Mouse (Mus musculus) gastrocnemius, postnatal 36 days (tissue): Measurements from ENCODE around the gene Wdr86. TPM values are rescaled to one million over a fixed set of nuclear protein-coding genes. Genes with fewer than 3 reads are reported as not detected.

Experiments
- DNase-seq, 2 experiments: peaks; one replicate each; pipeline ENCODE4 v3.0.0; 2022
- intact Hi-C: fragments of 180-260 bp; cut with DNase I; formaldehyde crosslinking; loops from one replicate; pipeline ENCODE4 v1.15.1; 2025
- total RNA-seq, 2 experiments: library from RNA; stranded (reverse); gene quantifications; 2 replicates each; pipeline ENCODE4 v1.2.3; 2021

The Wdr86 gene
- total RNA-seq, 2 experiments from 2014 or later = not detected

DNA sequence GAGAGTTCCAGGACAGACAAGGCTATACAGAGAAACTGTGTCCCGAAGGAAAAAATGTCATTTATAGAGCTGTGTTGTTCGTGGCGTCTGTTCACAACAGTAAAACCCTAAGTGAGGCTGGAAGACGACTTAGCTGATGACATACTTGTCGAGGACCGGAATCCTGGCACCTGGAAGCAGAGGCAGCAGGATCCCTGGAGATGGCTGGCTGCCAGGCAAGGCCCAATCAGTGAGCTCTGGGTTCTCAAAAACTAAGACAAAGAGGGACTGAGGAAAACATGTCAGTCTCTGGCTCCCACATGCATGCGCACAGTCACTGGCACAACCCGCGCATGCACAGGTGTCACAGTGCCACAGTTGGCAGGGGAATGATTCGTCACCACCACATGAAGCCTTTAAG is 7.1 kb upstream of the Wdr86 start:
- intact Hi-C loops = no loop called here
- no peak for DNase-seq

DNA sequence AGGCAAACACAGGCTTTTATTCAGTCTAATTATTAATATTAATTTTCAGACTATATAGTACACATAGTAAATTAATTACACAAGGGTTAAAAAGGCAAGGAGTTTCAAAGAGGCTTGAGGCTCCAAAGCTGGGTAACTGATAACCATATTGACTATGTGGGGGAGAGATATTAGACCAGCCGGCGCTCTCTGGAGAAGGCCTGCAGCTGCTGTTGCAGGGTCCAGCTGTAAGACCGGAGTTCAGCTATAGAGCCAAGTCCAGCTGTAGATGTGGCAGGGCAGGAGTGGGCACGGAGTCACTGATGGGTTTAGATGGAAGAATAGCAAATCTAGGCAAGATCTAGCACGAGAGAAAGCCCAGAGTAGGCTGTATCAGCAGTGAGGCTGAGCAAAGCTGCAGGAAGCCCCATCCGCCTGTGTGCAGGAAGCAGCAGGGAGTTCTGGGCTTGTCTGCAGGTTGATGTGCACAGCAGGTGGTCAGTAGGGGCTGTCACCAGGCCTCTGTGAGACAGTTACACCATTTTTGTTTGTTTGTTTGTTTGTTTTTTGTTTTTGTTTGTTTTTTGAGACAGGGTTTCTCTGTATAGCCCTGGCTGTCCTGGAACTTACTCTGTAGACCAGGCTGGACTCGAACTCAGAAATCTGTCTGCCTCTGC is 3.4 kb upstream of the Wdr86 start:
- intact Hi-C loops = no loop called here
- DNase-seq = no peak

DNA sequence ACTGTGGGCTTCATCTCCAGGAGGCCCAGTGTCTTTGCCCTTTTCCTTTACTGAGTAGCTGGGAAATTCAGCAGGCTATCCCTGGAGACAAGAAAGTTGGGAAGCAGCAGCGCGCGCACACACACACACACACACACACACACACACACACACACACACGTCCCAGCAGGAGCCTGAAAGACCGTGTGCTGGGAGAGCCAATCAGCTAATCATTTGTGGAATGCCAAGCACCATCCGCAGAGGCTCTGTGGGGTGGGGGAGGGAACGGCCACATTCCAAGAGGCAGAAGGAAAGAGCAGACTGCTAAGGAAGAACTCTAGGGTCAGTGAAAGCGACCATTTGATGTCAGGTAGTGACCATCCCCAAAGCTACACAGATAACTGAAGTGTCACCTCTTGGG is 2.6 kb upstream of the Wdr86 start:
- DNase-seq = no peak
- intact Hi-C loops = no loop called here

DNA sequence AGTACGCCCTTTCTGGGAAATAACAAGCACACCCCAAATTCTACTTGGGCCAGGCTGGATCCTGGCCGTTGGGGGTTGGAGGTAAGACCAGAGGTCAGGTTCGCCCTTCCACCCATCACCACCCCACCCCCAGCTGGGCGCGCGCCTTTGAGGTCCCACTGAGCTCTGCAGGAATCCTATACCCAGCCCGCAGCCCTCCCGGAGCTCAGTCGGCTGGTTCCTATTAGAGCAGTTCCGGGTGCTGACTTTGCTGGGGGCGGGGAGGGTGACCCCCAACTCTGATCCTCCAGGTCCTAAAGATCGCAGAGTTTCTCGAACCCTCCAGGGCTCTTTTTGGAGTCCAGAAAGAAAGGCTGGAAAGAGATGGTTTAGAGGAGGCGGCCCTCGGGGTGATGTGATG is 459 bp upstream of the Wdr86 start:
- intact Hi-C loops = no loop called here
- no peak for DNase-seq

DNA sequence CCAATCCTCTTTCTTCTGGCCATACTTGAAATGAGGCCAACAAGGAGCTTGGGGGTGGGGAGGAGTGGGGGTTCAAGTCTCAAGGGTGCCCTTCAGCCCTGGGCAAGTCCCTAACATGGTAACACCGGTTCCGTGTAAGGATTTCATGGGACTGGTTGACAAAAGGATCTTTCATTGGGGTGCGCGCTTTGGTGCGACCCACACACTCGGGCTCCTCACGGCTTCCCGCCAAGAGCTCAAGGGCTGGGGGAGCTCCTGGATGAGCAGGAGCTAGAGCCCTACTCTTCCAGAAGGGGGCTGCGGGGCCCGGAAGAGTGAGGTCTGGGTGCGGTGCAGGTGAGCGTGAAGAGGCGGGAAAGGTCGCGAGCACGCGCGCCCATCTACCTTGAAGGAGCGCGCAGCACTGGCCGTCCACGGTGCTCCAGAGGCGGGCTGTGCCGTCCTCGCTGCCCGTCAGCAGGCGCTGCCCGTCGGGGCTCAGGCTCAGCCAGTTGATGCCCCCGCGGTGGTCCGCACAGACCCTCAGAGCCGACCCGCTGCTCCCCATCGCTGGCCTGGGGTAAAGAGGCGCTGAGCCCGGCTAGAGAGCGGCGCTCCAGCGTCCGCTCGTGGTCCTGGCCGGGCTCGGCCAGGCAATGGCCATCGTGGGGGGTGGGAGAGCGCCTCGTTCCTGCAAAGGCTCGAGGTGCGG is 585 bp downstream of the Wdr86 start:
- no peak for DNase-seq
- intact Hi-C loops = no loop called here

DNA sequence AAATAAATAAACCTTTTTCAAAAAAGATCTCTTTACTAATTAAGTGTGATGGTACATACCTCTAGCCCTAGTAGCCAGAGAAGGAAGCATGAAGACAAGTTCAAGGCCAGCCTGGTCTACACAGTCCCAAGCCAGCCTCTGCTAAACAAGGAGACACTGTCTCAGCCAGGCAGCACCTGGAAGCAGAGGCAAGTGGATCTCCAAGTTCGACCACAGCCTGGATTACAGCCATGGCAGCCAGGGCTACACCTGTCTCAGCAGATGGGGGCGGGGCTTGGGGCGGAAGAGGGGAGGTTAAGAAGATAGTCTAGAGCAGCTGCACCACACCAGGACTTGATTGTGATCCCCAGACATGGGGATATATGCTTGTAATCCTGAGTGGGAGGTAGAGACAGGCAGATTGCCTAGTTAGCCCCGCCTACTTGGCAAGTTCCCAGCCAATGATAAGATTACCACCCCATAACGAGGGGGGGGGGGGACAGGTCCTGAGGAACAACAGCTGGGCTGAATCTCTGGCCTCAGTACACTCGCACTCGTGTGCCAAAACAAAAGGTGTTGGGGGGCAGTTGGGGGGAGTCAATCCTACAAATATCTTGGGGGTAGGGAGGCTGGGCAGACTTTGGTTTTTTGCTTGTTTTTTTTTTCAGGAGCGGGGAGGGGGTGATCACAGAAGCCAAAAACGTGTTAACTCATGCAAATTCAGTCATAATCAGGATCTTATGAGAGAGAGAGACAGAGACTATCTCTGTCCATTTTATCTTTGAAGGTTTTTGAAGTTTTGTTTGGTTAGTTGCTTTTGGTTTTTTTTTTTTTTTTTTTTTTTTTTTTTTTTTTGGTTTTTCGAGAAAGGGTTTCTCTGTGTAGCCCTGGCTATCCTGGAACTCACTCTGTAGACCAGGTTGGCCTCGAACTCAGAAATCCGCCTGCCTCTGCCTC is 3.4 kb downstream of the Wdr86 start:
- intact Hi-C loops = no loop called here

DNA sequence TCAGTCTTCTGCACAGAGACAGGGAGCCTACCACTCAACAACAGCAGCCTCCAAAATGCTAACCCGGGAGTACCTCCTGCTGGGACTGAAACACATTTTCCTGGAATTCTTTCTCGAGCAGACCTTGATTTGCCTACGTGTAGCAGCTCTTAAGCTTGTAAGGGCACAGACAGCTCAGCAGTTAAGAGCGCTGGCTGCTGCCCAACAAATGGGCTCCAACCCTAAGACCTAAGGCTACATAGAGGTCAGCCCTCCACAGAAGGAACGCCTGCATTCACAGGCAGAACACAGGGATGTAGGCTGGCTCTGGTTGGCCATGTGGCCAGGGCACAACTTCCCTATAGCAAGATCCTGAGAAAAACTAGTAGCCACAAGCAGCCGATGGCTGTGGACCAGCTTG is 4.6 kb downstream of the Wdr86 start:
- DNase-seq = no peak
- intact Hi-C loops = no loop called here

More for the DNA sequence above, 3.4 kb downstream of the Wdr86 start:
- DNase-seq = no peak

DNA sequence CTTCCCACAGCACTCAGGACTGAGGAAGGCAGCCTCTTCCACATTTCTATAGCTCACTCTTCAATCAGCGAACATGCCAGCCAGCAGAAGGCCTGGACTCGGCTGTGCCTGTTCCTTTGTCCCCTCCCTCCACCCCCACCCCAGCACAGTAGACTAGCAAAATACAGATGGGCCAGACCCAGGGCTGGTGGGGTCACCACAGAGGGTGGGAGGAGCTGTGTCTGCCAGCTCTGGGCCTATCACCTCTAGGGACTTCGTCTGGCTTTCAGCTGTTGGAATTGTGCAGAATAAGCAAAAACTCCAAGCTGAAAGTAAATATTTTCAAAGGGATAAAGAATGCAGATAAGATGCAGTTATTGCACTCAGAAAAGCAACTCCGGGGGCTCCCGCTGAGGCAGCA is 5.7 kb downstream of the Wdr86 start:
- intact Hi-C loops = no loop called here
- DNase-seq = no peak

DNA sequence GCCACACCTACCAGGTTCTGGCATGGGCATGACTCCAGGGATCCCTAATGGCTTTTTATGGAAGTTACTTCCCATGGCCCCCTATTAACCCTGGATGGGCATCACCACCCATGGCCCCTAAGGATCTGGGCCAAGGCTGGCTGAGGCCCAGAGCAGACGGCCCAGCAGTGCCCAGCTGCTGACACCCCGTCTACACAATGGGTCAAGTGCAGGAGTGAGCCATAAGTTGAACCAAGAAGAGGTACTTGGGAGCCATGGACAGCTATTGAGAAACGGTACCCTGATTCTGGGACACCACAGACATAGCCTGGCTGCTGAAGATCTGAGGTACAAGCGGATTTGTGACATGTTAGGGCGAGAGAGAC is 6.3 kb downstream of the Wdr86 start:
- intact Hi-C loops = no loop called here
- DNase-seq = no peak

DNA sequence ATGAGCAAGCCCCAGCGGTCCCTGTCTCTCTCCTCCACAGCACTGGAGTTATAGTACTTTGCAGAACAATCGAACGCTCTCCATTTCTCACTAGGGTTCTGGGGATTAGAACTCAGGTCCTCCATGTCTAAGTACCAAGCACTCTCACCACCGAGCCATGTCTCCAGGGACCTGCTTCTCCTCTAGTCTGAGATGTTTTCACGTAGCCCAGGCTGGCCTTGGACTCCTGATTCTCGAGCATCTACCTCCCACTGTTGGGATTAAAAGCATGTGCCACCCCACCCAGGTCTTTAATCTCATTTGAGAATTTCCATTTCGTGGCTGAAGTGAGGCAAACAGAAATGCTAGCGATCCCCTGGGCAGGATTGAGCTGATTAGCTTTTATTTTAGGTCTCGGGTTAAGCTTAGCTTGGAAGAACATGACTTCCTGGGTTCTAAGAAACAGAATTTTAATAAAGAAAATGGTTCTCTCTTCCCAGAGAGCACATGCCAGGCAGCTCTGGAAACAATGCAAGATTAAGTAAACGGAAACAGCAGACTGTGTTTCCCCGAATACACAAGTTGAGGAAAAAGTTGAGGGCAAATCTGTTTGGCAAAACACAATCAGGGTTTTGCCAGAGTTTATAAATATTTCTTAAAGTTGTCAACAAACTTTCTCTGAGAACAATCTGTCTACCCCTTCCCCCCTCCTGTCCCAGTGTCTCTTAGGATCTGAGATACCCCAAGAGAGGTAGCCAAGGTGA is 6.8 kb downstream of the Wdr86 start:
- no peak for DNase-seq
- intact Hi-C loops = no loop called here

DNA sequence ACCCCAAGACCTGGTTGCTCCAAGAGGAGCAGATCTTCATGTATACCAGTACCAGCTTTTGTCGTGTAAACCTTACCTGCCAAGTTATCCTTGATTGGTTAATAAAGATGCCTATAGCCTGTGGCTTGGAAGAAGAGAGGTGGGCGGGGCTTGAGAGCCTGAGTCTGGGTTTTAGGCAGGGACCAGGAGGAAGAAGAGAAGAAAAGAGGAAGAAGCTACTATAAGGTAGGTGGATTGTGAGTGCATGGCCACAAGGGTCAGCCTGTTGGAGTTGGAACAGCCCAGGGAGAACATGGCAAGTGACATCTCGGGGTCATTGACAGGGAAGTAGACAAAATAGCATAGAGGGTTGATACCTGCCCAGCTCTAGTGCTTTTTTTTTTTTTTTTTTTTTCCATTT is 10.7 kb downstream of the Wdr86 start:
- intact Hi-C loops = no loop called here
- no peak for DNase-seq

DNA sequence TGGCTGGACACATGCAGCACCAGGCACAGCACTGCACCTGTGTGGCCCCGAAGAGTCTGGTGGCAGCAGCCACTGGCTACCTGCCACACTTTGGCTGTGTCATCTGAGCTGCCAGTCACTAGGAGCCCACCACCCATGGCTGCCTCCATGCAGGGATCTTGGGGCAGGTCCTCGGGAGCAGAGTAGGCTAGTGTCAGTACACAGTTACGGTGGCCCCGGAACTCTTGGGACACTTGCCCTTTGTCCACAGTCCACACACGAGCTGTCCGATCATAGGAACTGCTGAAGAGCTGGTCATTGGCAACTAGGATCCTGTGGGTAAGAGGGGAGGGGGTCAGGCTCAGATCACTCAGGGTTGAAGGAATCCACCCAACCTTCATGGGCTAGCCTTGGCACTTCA is 12.5 kb downstream of the Wdr86 start:
- no peak for DNase-seq
- intact Hi-C loops = no loop called here

DNA sequence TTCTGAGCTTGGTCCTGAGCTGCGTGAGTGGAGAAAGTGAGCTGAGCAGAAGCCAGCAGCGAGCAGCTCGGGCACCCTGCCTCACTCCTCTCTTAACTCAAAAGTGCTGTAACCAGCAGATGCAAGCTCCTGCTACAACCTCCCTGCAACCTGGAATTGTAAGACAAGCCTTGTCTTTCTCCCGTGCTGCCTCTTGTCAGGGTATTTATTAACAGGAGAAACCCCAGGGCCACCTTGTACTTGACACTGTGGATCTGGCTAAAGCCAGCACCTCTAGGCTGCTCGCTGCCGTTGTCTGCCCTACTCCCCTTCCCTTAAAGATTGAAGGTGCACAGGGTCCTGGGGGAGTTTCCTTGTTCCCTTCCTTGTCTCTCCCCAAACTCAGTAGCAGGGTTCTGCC is 16.5 kb downstream of the Wdr86 start:
- intact Hi-C loops = no loop called here
- no peak for DNase-seq

DNA sequence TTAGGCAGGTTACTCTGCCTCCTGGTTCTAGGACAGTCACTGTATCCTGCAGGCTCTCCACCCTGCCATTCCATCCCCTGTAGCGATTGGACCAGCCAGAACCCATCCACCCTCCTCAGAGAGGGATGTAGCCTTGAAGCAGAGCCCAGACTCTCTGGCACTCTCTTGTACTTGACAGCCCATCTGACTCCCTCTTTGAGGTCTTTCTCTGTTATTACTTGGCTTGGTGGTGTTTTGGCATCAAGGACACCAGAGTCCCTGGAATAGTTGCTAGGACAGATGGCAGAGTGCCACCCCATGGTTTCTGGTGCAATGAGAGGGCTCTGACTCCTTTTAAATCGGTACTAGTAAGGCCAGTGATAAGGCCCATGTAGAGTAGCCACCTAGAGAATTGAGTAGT is 17.3 kb downstream of the Wdr86 start:
- intact Hi-C loops = no loop called here
- DNase-seq = no peak

DNA sequence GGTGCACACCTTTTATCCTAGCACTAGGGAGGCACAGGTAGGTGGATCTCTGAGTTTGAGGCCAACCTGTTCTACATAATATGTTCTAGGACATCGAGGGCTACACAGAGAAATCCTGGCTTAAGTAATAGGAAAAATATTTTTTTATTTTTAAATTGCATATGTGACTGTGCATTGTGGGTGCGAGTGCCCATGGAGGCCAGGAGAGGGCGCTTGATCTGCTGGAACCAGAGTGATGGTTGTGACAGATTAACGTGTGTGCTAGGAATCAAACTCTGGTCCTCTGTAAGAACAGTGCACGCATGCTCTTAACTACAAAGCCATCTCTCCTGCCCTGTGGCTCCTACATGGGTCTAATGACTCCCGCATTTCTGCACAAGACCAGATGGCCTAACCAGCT is 18.9 kb downstream of the Wdr86 start:
- intact Hi-C loops = no loop called here
- DNase-seq = no peak

DNA sequence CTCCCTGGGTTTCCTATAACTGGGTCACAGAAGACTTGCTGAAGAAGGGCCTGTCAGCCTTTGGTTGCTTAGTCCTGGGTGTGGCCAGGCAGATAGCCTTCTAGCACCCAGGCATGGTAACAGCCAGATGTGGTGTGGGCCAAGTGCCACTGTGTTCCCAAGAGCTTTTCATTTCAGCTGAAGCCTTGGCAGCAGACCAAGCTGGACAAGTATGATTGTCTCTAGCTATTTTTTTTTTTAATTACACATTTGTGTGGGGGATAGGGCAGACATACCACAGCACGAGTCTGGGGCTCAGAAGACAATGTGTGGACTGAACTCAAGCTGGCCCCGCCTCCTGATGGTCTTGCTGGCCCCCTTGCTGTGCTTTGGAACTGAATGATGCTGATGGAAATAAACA is 20.6 kb downstream of the Wdr86 start:
- no peak for DNase-seq

DNA sequence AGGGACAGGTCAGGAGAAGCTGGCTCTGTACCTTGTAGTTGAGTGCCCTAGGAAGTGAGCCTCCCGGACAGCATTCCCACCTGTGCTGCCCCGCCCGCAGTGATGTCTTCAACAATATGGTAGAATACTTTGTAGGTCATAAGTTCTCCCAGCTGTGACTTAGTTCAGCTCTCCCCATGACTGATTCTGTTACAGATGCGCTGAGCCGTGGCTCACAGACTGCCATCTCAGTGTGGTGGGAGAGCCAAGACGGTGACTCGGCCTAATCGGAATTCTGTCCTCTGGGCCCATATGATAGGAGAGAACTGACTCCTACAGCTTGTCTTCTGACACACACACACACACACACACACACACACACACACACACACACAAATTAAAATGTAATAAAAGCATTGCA is 25.9 kb downstream of the Wdr86 start:
- intact Hi-C loops = no loop called here
- DNase-seq = no peak

More for the DNA sequence above, 20.6 kb downstream of the Wdr86 start:
- intact Hi-C loops = no loop called here

DNA sequence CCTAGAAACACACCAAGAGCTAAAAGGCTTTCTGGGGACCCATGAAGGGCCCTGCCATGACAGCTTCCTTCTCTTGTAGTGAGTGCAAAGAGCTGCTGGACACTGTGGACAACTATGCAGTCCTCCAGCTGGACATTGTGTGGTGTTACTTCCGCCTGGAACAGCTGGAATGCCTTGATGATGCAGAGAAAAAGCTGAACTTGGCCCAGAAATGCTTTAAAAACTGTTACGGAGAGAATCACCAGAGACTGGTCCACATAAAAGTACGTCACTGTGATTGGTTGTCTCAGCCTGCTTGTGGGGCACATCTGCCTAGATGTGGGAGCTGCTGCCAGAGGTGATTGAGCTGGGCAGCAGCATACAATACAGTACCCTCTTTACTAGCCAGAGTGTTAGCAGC is 29.3 kb downstream of the Wdr86 start:
- no peak for DNase-seq
- intact Hi-C loops = no loop called here

DNA sequence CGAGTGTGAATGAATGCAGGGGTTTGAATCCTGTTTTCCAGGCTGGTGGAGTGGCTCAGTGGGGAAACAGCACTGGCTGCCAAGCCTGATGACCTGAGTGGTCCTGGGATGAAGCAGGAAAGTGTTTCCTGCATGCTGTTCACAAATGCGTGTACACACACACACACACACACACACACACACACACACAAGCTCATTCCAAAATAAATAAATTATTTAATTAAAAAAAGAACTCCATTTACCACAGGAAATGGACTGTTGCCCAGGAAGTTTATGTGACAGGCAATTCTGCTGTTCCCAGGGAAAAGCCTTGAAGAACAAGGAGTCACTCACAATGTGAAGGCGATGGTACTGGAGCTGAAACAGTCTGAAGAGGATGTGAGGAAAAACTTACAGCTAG is 33.8 kb downstream of the Wdr86 start:
- intact Hi-C loops = no loop called here
- DNase-seq = no peak

DNA sequence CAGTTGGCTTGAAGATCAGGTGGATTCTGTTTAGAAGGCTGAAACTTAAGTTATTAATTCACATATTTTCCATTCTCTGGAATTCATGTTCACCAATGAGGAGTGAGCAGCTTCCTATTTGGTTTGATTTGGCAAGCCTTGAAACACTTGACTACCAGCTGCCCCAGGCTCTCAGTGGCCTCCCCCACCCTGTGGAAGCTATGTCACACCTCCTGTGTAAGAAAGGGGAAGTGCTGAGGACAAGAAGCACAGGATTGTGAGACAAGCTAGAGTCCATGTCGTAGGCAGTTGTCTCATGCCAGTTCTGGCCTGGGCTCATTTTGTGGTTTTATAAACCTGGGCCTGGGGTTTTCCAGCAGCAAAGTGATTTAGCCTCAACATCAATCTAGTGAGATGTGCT is 42.8 kb downstream of the Wdr86 start:
- intact Hi-C loops = no loop called here
- no peak for DNase-seq
